Mouse (Mus musculus): ENCODE measurements at regions not wholly inside any gene's neighbourhood (a gene's known extent, or its start where the extent isn't known, plus 50 kb on each side); places are given as distances from the start of the nearest gene placed in this dataset.
"Not testable (repeated sequence)": the region's sequence is repeated elsewhere in the genome, so short reads cannot be mapped to it uniquely, and the experiment has no call there.

DNA sequence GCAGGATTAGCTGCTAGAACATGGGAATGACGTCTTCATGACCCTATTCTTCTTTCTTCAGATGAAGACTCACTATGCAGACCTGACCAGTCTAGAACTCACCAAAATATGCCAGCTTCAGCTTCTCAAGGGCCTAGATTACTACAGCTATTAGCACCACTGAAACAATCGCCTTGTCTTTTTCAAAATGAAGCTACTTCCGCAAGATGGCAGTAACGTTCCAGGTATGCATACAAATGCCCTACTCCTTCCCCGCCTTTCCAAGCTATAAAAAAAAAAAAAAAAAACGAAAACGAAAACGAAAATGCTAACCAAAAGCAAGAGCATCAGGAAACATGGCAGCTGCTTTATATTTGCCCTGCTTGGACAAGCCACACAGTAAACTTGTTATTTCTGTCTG is 192.6 kb upstream of the Olfr1324 start:
- Histone ChIP-seq H3K27me3 (replicated peaks) (no peaks in the 10 kb centered on the region), H3K9me3 (replicated peaks) (no peaks in the 10 kb centered on the region), H3K4me1 (replicated peaks) (no peaks in the 10 kb centered on the region), H3K9ac (no peak overlapping the region), H3K27ac (ENCODE audit: poor library complexity, severe bottlenecking) (no peak overlapping the region), H3K36me3 (peaks cover 28% of the 10 kb centered on the region), H3K4me3 (no peak overlapping the region), H3K4me2 (no peak overlapping the region)
- ATAC-seq (ENCODE audit: insufficient number of reproducible peaks, low FRiP score) = no peak
- 63% methylated on average over 8 of the region's 8 CpGs for WGBS

DNA sequence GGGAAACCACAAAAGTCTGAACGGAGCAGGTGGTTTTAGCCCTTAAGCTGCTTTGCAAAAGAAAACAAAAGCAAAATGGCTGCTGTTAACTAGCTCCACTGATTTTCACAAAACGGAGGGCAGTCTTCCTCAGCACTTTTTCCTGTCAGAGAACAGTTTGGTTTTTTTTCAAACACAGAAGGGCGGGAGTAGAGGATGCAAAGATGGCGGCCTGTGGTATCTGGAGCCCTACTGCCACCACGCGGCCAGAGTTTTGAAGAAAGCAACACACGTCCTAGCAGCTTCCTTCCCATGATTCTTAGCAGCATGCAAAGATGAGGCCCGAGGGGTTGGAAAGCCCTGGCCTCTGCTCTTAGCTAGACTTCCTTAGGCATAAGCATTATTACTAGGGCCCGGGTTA is 191.6 kb upstream of the Olfr1324 start:
- ATAC-seq (ENCODE audit: insufficient number of reproducible peaks, low FRiP score) = no peak
- H3K9me3 ChIP-seq (replicated peaks) = no peaks in the 10 kb centered on the region
- H3K27me3 ChIP-seq (replicated peaks) = no peaks in the 10 kb centered on the region
- no peaks in the 10 kb centered on the region for H3K4me1 ChIP-seq (replicated peaks)
- H3K9ac ChIP-seq = no peak overlapping the region
- H3K4me2 ChIP-seq = no peak overlapping the region
- no peak overlapping the region for H3K4me3 ChIP-seq
- no peak overlapping the region for H3K27ac ChIP-seq (ENCODE audit: poor library complexity, severe bottlenecking)
- 53% methylated on average over 9 of the region's 9 CpGs for WGBS
- peaks cover 30% of the 10 kb centered on the region for H3K36me3 ChIP-seq

- 66% methylated on average over 4 of the region's 4 CpGs for WGBS
- Histone ChIP-seq H3K4me3 (no peak overlapping the region), H3K27me3 (replicated peaks) (no peaks in the 10 kb centered on the region), H3K9ac (no peak overlapping the region), H3K4me2 (no peak overlapping the region), H3K27ac (ENCODE audit: poor library complexity, severe bottlenecking) (no peak overlapping the region), H3K36me3 (peaks cover 36% of the 10 kb centered on the region), H3K4me1 (replicated peaks) (no peaks in the 10 kb centered on the region), H3K9me3 (replicated peaks) (no peaks in the 10 kb centered on the region)
- no peak for ATAC-seq (ENCODE audit: insufficient number of reproducible peaks, low FRiP score)
Measured at GRCm38 (mm10) chrX:50618936-50619335, 190.6 kb upstream of the Olfr1324 start.

DNA sequence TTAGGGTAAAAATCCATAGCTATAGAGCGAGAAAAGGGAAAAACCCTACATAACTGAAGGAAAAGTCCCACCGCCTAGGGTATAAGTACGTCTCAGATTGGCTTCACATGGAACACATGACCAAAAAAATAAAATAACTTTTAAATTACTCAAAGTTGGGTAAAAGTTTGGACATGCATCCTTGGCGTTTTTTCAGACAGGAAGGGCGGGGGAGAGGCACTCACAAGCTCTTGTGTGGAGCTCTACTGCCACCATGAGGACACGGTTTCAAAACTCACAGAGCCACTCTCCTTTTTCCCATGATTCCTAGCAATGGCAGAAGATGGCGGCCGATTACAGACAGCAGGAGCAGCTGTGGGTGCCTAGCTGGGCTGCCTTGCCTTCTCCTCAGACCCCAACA is 188.6 kb upstream of the Olfr1324 start:
- H3K36me3 ChIP-seq = peaks cover 45% of the 10 kb centered on the region
- H3K27ac ChIP-seq (ENCODE audit: poor library complexity, severe bottlenecking); H3K4me3 ChIP-seq; H3K4me1 ChIP-seq (replicated peaks); H3K9ac ChIP-seq; H3K27me3 ChIP-seq (replicated peaks); H3K9me3 ChIP-seq (replicated peaks); ATAC-seq (ENCODE audit: insufficient number of reproducible peaks, low FRiP score): not testable (repeated sequence)
- WGBS = 68% methylated on average over 8 of the region's 8 CpGs
- peak overlapping the region; percentile 45 for H3K4me2 ChIP-seq

DNA sequence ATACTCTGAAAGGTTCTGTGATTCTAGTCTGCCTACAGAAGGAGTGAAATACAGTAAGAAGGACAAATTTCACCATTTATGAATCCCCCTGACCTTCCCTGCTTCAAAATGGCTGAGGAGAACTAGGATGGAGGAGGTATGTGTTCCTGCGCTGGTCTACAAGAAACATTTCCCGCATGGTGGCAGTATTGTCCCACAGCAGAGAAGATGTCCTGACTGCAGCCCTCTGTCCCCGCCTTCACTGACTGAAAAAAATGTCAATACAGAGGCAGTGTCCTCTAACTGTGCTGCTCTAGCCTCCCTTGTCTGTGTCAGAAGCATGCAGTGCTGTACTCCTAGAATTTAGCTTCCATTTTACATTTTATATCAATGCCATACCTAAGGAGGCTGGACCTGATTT is 186.6 kb upstream of the Olfr1324 start:
- not testable (repeated sequence) for H3K9ac ChIP-seq; H3K4me1 ChIP-seq (replicated peaks); H3K27ac ChIP-seq (ENCODE audit: poor library complexity, severe bottlenecking); H3K27me3 ChIP-seq (replicated peaks); H3K9me3 ChIP-seq (replicated peaks); ATAC-seq (ENCODE audit: insufficient number of reproducible peaks, low FRiP score)
- peak overlapping the region; percentile 22; the same call in 1 of the 2 replicates for H3K4me3 ChIP-seq
- H3K4me2 ChIP-seq = peak overlapping the region; percentile 44; the same call in 1 of the 2 replicates
- WGBS = 69% methylated on average over 3 of the region's 3 CpGs
- H3K36me3 ChIP-seq = peaks cover 52% of the 10 kb centered on the region

- peak overlapping the region; percentile 44 for H3K4me2 ChIP-seq
- not testable (repeated sequence) for H3K27ac ChIP-seq (ENCODE audit: poor library complexity, severe bottlenecking)
- WGBS = 65% methylated on average over 6 of the region's 6 CpGs
Measured at GRCm38 (mm10) chrX:50614367-50614766, 186.1 kb upstream of the Olfr1324 start.

DNA sequence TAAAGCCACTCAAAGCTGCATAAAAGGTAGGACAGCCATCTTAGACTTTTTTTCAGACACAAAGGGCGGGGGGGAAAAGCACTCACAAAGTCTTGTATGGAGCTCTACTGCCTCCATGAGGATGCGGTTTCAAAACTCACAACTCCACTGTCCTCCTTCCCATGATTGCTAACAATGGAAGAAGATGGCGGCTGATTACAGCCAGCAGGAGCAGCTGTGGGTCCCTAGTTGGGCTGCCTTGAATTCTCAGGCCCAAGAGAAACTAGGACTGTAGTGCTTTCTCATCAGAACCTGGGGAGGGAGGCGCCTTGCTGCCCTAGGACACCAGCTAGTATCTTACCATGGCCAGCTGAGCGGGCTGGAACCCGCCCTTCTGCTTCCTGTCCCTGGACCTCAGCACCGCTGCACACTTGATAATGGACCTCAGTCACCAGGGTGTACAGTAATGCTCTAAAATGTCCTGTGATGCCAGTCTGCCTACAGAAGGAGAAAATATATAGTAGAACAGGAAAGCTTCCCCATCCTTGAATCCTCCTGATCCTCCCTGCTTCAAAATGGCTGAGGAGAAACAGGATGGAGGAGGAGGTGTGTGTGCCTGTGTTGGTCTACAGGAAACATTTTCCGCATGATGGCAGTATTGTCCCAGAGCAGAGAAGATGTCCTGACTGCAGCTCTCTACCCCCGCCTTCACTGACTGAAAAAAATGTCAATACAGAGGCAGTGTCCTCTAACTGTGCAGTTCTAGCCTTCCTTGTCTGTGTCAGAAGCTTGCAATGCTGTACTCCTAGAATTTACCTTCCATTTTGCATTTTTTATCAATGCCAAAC is 183.7 kb upstream of the Olfr1324 start:
- peak overlapping the region; percentile 47 for H3K4me2 ChIP-seq
- no peaks in the 10 kb centered on the region for H3K4me1 ChIP-seq (replicated peaks)
- H3K9me3 ChIP-seq (replicated peaks) = no peaks in the 10 kb centered on the region
- peak overlapping the region; percentile 30 for H3K4me3 ChIP-seq
- H3K27ac ChIP-seq (ENCODE audit: poor library complexity, severe bottlenecking) = no peak overlapping the region
- H3K36me3 ChIP-seq = peaks cover 43% of the 10 kb centered on the region
- peak; percentile 73 for ATAC-seq (ENCODE audit: insufficient number of reproducible peaks, low FRiP score)
- WGBS = 56% methylated on average over 9 of the region's 9 CpGs
- H3K9ac ChIP-seq = no peak overlapping the region
- no peaks in the 10 kb centered on the region for H3K27me3 ChIP-seq (replicated peaks)

More at GRCm38 (mm10) chrX:50614367-50614766, 186.1 kb upstream of the Olfr1324 start:
- H3K4me1 ChIP-seq (replicated peaks); H3K9ac ChIP-seq; ATAC-seq (ENCODE audit: insufficient number of reproducible peaks, low FRiP score); H3K27me3 ChIP-seq (replicated peaks); H3K9me3 ChIP-seq (replicated peaks): not testable (repeated sequence)
- H3K4me3 ChIP-seq = peak overlapping the region; percentile 22; the same call in 1 of the 2 replicates
- H3K36me3 ChIP-seq = peaks cover 54% of the 10 kb centered on the region

GRCm38 (mm10) chrX:50608141-50608540 is 179.8 kb upstream of the Olfr1324 start:
- not testable (repeated sequence) for H3K9ac ChIP-seq; H3K4me3 ChIP-seq; H3K27me3 ChIP-seq (replicated peaks); H3K9me3 ChIP-seq (replicated peaks); ATAC-seq (ENCODE audit: insufficient number of reproducible peaks, low FRiP score); H3K27ac ChIP-seq (ENCODE audit: poor library complexity, severe bottlenecking); H3K4me1 ChIP-seq (replicated peaks)
- Histone ChIP-seq H3K4me2 (peak overlapping the region; percentile 13; the same call in 1 of the 2 replicates), H3K36me3 (peaks cover 40% of the 10 kb centered on the region)
- WGBS = 69% methylated on average over 6 of the region's 6 CpGs

GRCm38 (mm10) chrX:50607636-50608035 is 179.3 kb upstream of the Olfr1324 start:
- Histone ChIP-seq H3K4me1 (replicated peaks) (no peaks in the 10 kb centered on the region), H3K36me3 (peaks cover 39% of the 10 kb centered on the region), H3K4me3 (no peak overlapping the region), H3K27ac (ENCODE audit: poor library complexity, severe bottlenecking) (no peak overlapping the region), H3K9me3 (replicated peaks) (no peaks in the 10 kb centered on the region), H3K27me3 (replicated peaks) (no peaks in the 10 kb centered on the region), H3K4me2 (peak overlapping the region; percentile 13; the same call in 1 of the 2 replicates), H3K9ac (no peak overlapping the region)
- WGBS = 68% methylated on average over 7 of the region's 7 CpGs
- no peak for ATAC-seq (ENCODE audit: insufficient number of reproducible peaks, low FRiP score)

DNA sequence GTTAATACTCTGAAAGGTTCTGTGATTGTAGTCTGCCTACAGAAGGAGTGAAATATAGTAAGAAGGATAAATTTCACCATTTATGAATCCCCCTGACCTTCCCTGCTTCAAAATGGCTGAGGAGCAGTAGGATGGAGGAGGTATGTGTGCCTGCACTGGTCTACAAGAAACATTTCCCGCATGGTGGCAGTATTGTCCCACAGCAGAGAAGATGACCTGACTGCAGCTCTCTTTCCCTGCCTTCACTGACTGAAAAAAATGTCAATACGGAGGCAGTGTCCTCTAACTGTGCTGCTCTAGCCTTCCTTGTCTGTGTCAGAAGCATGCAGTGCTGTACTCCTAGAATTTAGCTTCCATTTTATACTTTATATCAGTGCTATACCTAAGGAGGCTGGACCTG is 177.2 kb upstream of the Olfr1324 start:
- H3K4me1 ChIP-seq (replicated peaks); ATAC-seq (ENCODE audit: insufficient number of reproducible peaks, low FRiP score); H3K27ac ChIP-seq (ENCODE audit: poor library complexity, severe bottlenecking); H3K9me3 ChIP-seq (replicated peaks); H3K9ac ChIP-seq; H3K4me3 ChIP-seq; H3K27me3 ChIP-seq (replicated peaks): not testable (repeated sequence)
- Histone ChIP-seq H3K36me3 (peaks cover 23% of the 10 kb centered on the region), H3K4me2 (peak overlapping the region; percentile 42; the same call in 1 of the 2 replicates)
- WGBS = 45% methylated on average over 2 of the region's 2 CpGs

GRCm38 (mm10) chrX:50604995-50605394 is 176.7 kb upstream of the Olfr1324 start:
- H3K4me1 ChIP-seq (replicated peaks); H3K4me3 ChIP-seq; H3K27ac ChIP-seq (ENCODE audit: poor library complexity, severe bottlenecking); H3K9ac ChIP-seq; H3K9me3 ChIP-seq (replicated peaks); ATAC-seq (ENCODE audit: insufficient number of reproducible peaks, low FRiP score); H3K27me3 ChIP-seq (replicated peaks): not testable (repeated sequence)
- Histone ChIP-seq H3K36me3 (peaks cover 28% of the 10 kb centered on the region), H3K4me2 (peak overlapping the region; percentile 42; the same call in 1 of the 2 replicates)
- 69% methylated on average over 4 of the region's 4 CpGs for WGBS

Data from heart, embryonic 12.5 days (tissue).